Mouse (Mus musculus): ENCODE data around the gene Chrnb4.

Chrnb4 gene

GRCm38 (mm10) chr9:55023326-55023725, 25.3 kb downstream of the Chrnb4 start:
- DNase-seq: no peak

DNA sequence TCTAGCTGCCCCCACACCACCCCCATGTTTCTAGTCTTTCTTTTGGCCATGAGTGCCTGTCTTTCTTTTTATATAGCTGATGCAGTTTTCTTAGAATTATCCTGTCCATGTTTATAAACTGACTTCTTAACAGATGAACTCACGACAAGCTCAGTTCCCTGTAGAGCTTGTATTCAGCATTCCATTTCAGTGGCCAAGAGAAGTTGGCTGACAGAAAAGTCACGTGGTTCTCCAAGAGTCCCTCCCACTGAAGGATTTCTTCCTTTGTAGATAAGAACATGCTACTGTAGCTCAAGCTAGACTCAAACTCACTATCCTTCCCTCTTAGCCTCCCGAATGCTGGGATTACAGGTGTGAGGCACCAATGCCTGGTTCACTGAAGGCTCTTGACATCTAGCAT, 31.7 kb downstream of the Chrnb4 start:
- no peak for DNase-seq

DNA sequence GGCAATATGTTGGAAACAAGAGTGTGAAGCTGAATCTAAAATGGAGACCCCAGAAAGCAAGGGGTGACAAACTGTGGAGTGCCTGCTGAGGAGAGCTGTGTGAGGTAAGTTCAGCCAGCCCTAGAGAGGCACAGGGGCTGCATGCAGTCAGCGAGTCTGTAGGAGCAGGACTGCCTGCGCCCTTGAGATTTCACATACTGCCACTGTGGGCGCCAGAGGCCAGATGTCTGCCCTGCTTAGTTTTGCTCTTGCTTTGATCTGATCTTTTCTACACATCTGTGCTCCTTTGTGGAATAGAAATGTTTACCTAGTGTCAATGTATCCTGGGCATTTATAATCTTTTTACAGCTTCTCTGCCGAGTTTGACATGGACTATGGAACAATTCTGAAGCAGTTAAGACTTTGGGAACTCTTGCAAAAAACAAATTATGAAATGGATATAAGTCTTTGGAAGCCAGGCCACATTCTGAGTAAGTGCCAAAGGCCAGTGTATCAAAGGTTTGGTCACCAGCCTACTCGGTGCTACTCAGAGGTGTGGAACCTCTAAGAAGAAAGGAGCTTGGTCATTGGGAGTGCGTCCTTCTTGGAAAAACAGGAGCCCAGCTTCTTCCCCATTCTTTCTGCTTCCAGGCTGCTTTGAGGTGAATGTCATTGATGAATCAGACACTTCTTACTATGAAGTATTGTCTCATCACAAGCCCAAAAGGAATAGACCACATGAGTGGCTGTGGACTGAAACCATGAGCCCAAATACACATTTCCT, 37.8 kb downstream of the Chrnb4 start:
- DNase-seq: no peak

DNA sequence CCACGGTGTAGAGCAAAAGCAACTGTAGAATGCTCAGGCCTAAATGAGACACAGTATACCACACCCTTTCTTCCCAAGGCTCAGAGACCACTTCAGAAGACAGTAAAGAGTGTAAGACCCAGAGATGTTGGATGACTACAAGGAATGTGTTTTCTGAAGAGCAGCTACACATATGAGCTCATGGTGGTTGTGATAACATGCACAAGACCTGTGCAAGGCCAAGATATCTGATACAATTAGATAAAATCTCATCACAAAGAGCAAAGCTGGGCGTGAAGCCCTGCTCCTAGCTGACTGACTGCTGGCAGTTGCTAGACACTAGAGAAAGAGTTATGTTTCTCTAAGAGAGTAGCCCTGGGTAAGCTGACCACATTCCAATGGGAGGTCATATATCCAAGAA, 38.9 kb downstream of the Chrnb4 start:
- no peak for DNase-seq

GRCm38 (mm10) chr9:55003609-55004008, 45.0 kb downstream of the Chrnb4 start:
- no peak for DNase-seq

DNA sequence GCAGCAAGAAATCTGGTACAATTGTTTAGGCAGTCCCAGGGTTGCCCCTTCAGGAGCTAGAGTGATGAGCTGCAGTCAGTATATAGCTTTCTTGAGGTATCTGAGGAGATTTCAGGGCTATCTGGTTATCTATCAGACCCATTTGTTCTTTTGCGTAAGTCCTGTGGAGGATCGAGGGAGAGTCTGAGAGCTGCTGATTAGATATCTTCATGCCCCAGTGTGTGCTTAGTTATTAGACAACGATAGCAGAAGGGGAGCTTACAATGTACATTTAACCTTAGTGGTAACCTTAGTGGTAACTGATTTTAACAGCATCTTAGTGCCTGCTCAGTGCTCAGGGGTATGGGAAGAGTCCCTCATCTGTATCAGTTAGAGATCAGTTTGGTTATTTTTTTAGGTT, 52.9 kb downstream of the Chrnb4 start:
- no peak for DNase-seq

GRCm38 (mm10) chr9:54994381-54994780, 54.2 kb downstream of the Chrnb4 start:
- DNase-seq: no peak

- no peak for DNase-seq
These were observed 58.2 kb downstream of the Chrnb4 start for GRCm38 (mm10) chr9:54990362-54990761.

DNA sequence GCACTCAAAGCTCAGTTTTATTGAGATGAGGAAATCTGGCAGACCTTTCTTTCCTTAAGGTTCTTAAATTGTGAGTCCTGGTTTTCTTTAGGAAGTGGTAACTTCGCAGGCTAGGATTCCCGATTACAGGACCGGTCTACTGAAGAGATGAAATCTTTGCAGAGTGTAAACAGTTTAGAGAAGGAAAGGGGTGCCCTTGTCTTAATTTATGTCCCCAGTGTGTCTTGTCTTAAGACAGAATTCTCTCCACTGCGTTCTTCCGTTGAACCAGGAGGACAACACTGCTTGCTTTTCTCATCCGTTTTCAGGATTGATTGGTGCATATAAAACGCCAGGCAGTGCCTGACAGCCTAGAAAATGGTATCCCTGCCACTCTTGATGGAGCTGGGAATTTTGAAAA, 66.2 kb downstream of the Chrnb4 start:
- DNase-seq: no peak

DNA sequence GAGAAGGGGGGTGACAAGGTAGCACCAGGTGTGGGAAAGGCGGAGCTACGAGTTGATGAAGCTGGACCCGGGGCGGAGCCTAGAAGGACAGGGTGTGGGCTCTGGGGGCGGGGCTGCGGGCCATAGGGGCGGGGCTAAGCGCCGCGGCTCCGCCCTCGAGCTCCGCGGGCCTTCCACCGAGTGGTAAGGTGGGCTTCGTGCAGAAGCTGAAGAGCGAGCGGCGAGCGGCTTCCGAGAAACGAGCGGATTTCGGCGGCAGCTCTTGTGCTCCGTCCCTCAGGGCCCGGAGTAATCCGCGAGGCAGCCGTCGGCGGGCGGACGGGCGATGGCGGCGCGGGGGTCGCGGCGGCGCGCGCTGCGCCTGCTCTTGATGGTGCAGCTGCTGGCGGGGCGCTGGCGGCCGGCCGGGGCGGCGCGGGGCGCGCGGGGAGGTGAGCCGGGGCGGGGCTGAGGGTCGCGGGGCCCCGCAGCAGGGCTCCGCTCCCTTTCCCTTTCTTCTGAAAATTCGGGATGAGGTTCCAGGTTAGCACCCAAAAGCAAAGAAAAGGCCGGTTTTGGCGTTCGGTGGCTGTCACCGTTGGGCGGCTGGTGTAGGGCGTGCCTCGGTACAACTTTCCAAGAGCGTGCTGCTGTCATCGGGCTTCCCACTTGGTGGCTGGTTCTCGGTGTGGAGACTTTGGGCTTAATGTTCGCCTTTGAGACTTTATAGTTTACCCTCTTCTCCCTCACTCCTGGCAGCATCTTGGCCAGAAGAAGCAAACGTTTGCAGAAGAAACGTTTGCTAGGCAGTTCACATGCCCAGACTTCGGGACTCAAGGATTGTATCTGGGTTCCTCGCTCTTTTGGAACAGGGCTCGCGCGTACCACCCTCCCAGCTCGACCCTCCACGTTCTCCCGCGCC, 67.0 kb downstream of the Chrnb4 start:
- DNase-seq: peak; percentile 83

GRCm38 (mm10) chr9:54980674-54981073, 67.9 kb downstream of the Chrnb4 start, which contains the start of gene Chrna5:
Gene Chrna5 (plus strand): TSS chr9:54980880.
- peak; percentile 69 for DNase-seq

Measured in retina, postnatal 1 day (tissue).